ENCODE assay signal across 15 mouse cellular contexts in genomic region chr11:99135047-99135440, GRCm38 (mm10). TPM values are rescaled to one million over a fixed set of nuclear protein-coding genes. Genes with fewer than 3 reads are reported as not detected.
A peak's percentile ranks its signal among the peaks of the same experiment; 100 is the strongest.
DNase-seq lines count a peak whose midpoint lies in the region; ATAC-seq and TF ChIP-seq lines count a peak whose summit lies in the region.
"Had no signal": no experiment of that assay in that cellular context is flagged by ENCODE, and none has a peak within 500 bp of the region (broad histone marks: within the 10 kb centered on the region; RNA-seq: fewer than 3 reads in every experiment).

No protein-coding gene starts in this region.

- no peaks in the 10 kb centered on the region for H3K9me3 ChIP-seq in kidney, embryonic 14.5 days (ENCODE audit: control insufficient read depth, low read length)
- H3K9me3 ChIP-seq in embryonic facial prominence, embryonic 15.5 days (replicated peaks), result no peaks in the 10 kb centered on the region
- no peaks in the 10 kb centered on the region for H3K9me3 ChIP-seq in stomach, postnatal 0 days (ENCODE audit: control insufficient read depth, low read length)
- H3K9me3 ChIP-seq: liver, embryonic 15.5 days had no signal

- no peak overlapping the region for H3K9ac ChIP-seq in kidney, embryonic 14.5 days (ENCODE audit: low read depth, low read length)
- H3K9ac ChIP-seq in embryonic facial prominence, embryonic 15.5 days, result no peak overlapping the region
- H3K9ac ChIP-seq in stomach, postnatal 0 days (ENCODE audit: low read length), result no peak overlapping the region
- H3K9ac ChIP-seq: liver, embryonic 15.5 days had no signal

- no peaks in the 10 kb centered on the region for H3K27me3 ChIP-seq in kidney, embryonic 14.5 days (ENCODE audit: control insufficient read depth, insufficient read depth, low read length)
- H3K27me3 ChIP-seq in testis, adult 2 months (ENCODE audit: control insufficient read depth, insufficient read depth, low read length), result no peaks in the 10 kb centered on the region
- no peaks in the 10 kb centered on the region for H3K27me3 ChIP-seq in embryonic facial prominence, embryonic 15.5 days
- H3K27me3 ChIP-seq in stomach, postnatal 0 days (ENCODE audit: control insufficient read depth, insufficient read depth, low read length), result no peaks in the 10 kb centered on the region

- no peak for TF ChIP-seq POLR2A in testis, adult 2 months (IDR thresholded peaks at IDR 0.05; ENCODE audit: control insufficient read depth, low read depth, low read length)

- H3K27ac ChIP-seq in kidney, embryonic 14.5 days (ENCODE audit: low read depth, low read length), result peak overlapping the region; percentile 89
- H3K27ac ChIP-seq in testis, adult 2 months (ENCODE audit: control insufficient read depth, insufficient read depth, low read depth, low read length), result peak overlapping the region; percentile 71
- peak overlapping the region; percentile 85 for H3K27ac ChIP-seq in embryonic facial prominence, embryonic 15.5 days (replicated peaks)
- peak overlapping the region; percentile 53 for H3K27ac ChIP-seq in stomach, postnatal 0 days (replicated peaks)
- H3K27ac ChIP-seq: liver, embryonic 15.5 days had no signal

- no peak for TF ChIP-seq CTCF in testis, adult 2 months (IDR thresholded peaks at IDR 0.05; ENCODE audit: control insufficient read depth, insufficient read depth, insufficient replicate concordance, low read depth, low read length)
- TF ChIP-seq CTCF in stomach, postnatal 0 days (IDR thresholded peaks at IDR 0.05; ENCODE audit: low read depth), result no peak

- H3K36me3 ChIP-seq in kidney, embryonic 14.5 days (ENCODE audit: control insufficient read depth, insufficient read depth, low read length), result no peaks in the 10 kb centered on the region
- H3K36me3 ChIP-seq in testis, adult 2 months (ENCODE audit: control insufficient read depth, insufficient read depth, low read length), result no peaks in the 10 kb centered on the region
- no peaks in the 10 kb centered on the region for H3K36me3 ChIP-seq in embryonic facial prominence, embryonic 15.5 days
- H3K36me3 ChIP-seq in stomach, postnatal 0 days (ENCODE audit: control insufficient read depth, insufficient read depth, low read length), result no peaks in the 10 kb centered on the region
- H3K36me3 ChIP-seq: liver, embryonic 15.5 days had no signal

- DNase-seq in kidney, postnatal 14 days, result no peak
- DNase-seq in testis, postnatal 10 days (ENCODE audit: low spot score), result no peak
- DNase-seq in stomach, postnatal 0 days (ENCODE audit: low spot score), result no peak
- no peak for DNase-seq in adrenal gland, postnatal 4 days (ENCODE audit: low spot score in 2 of 2)
- DNase-seq: adrenal gland, adult 2 months; cerebellum, adult 9-11 months; right cerebral cortex, adult 18-20 months; thymus, postnatal 14 days had no signal

- no peak for ATAC-seq in kidney, embryonic 14.5 days (ENCODE audit: low FRiP score, low TSS enrichment)
- ATAC-seq in embryonic facial prominence, embryonic 15.5 days (ENCODE audit: insufficient number of reproducible peaks, low FRiP score, low TSS enrichment, low read depth), result no peak
- ATAC-seq in stomach, postnatal 0 days (ENCODE audit: low FRiP score, low TSS enrichment), result no peak
- ATAC-seq: midbrain, embryonic 16.5 days had no signal

- 50% methylated on average over 8 of the region's 8 CpGs for WGBS in kidney, embryonic 14.5 days
- WGBS in embryonic facial prominence, embryonic 15.5 days, result 58% methylated on average over 8 of the region's 8 CpGs
- 54% methylated on average over 8 of the region's 8 CpGs for WGBS in stomach, postnatal 0 days

- no peak overlapping the region for H3K4me2 ChIP-seq in kidney, embryonic 14.5 days (replicated peaks; ENCODE audit: low read depth, low read length)
- no peak overlapping the region for H3K4me2 ChIP-seq in embryonic facial prominence, embryonic 15.5 days (replicated peaks)
- H3K4me2 ChIP-seq in stomach, postnatal 0 days (replicated peaks; ENCODE audit: low read depth), result no peak overlapping the region
- H3K4me2 ChIP-seq: liver, embryonic 15.5 days had no signal

- H3K4me3 ChIP-seq in kidney, embryonic 14.5 days (ENCODE audit: low read length), result no peak overlapping the region
- no peak overlapping the region for H3K4me3 ChIP-seq in testis, adult 2 months (ENCODE audit: control insufficient read depth, low read depth, low read length)
- H3K4me3 ChIP-seq in embryonic facial prominence, embryonic 15.5 days (replicated peaks), result no peak overlapping the region
- no peak overlapping the region for H3K4me3 ChIP-seq in stomach, postnatal 0 days (ENCODE audit: low read depth, low read length)
- H3K4me3 ChIP-seq: liver, embryonic 15.5 days had no signal

- H3K4me1 ChIP-seq in kidney, embryonic 14.5 days (ENCODE audit: control insufficient read depth, insufficient read depth, low read length), result peaks cover 26% of the 10 kb centered on the region
- H3K4me1 ChIP-seq in testis, adult 2 months (ENCODE audit: control insufficient read depth, insufficient read depth, low read length), result peaks cover 13% of the 10 kb centered on the region
- peaks cover 50% of the 10 kb centered on the region for H3K4me1 ChIP-seq in embryonic facial prominence, embryonic 15.5 days
- H3K4me1 ChIP-seq in stomach, postnatal 0 days (replicated peaks; ENCODE audit: control insufficient read depth, insufficient read depth), result no peaks in the 10 kb centered on the region; the same call in 1 of the 2 replicates

- no peak for TF ChIP-seq EP300 in stomach, postnatal 0 days (optimal IDR thresholded peaks at IDR 0.05)

RNA-seq across cellular contexts. Expression of gene Ccr7, which starts 19.8 kb away (rescaled TPM):
- polyA plus RNA-seq in kidney, embryonic 14.5 days (2014; fragmentation: Nextera tagmentation; extraction: Ambion mirVana), result 0.13 TPM in 1 of 2 replicates, not detected in the other
- 0.76 and 2.0 TPM in 2 replicates for polyA plus RNA-seq in testis, adult 2 months (2012; rRNA removed)
- polyA plus RNA-seq in embryonic facial prominence, embryonic 15.5 days (2015; fragmentation: Nextera tagmentation; extraction: Ambion mirVana), result 0.57 and 0.59 TPM in 2 replicates
- polyA plus RNA-seq in stomach, postnatal 0 days (2015; fragmentation: Nextera tagmentation; extraction: Ambion mirVana), result 0.05 and 0.07 TPM in 2 replicates
- total RNA-seq in adrenal gland, postnatal 4 days (2021), result under 1 TPM; 0.34 to 0.51 TPM
- total RNA-seq: layer of hippocampus, adult 8-10 months had no signal

RNA-seq across cellular contexts. Expression of gene Tns4, which starts 45.9 kb away (rescaled TPM):
- 0.11 and 0.20 TPM in 2 replicates for polyA plus RNA-seq in kidney, embryonic 14.5 days (2014; fragmentation: Nextera tagmentation; extraction: Ambion mirVana)
- 2.0 and 3.3 TPM in 2 replicates for polyA plus RNA-seq in testis, adult 2 months (2012; rRNA removed)
- polyA plus RNA-seq in embryonic facial prominence, embryonic 15.5 days (2015; fragmentation: Nextera tagmentation; extraction: Ambion mirVana), result 2.7 and 2.8 TPM in 2 replicates
- 0.82 and 1.1 TPM in 2 replicates for polyA plus RNA-seq in stomach, postnatal 0 days (2015; fragmentation: Nextera tagmentation; extraction: Ambion mirVana)
- under 1 TPM; 0.31 to 0.51 TPM for total RNA-seq in adrenal gland, postnatal 4 days (2021)
- total RNA-seq: MEL had no signal
